Mouse (Mus musculus) liver, adult 2 months (tissue): Measurements from ENCODE around the gene Jun. TPM values are rescaled to one million over a fixed set of nuclear protein-coding genes. Genes with fewer than 3 reads are reported as not detected.

ENCODE experiments used
- DNase-seq: peaks from one replicate; pipeline ENCODE4 v3.0.0-alpha.2; 2011; ENCODE audit warnings: low read depth, low spot score; ENCODE audit errors: extremely low read depth
- H3K27ac ChIP-seq: fragments of 200-500 bp; replicated peaks from 2 replicates; pipeline ENCODE4 v1.5.1; 2012; ENCODE audit warnings: low read depth, mild to moderate bottlenecking, control low read depth, inconsistent platforms, low read length; ENCODE audit not compliant: insufficient read depth
- H3K27me3 ChIP-seq: fragments of 200-500 bp; 2 replicates; pipeline ENCODE4 v1.6.1; 2012; ENCODE audit warnings: mild to moderate bottlenecking, moderate library complexity, low read length, inconsistent platforms; ENCODE audit not compliant: control insufficient read depth, insufficient read depth
- H3K36me3 ChIP-seq: fragments of 200-500 bp; 2 replicates; pipeline ENCODE4 v1.6.1; 2012; ENCODE audit warnings: low read length, inconsistent platforms; ENCODE audit not compliant: control insufficient read depth, insufficient read depth
- H3K4me1 ChIP-seq: fragments of 200-500 bp; 2 replicates; pipeline ENCODE4 v1.6.1; 2011; ENCODE audit warnings: low read length; ENCODE audit not compliant: control insufficient read depth, insufficient read depth
- H3K4me3 ChIP-seq: fragments of 200-500 bp; 2 replicates; pipeline ENCODE4 v1.5.1; 2011; ENCODE audit warnings: low read depth, mild to moderate bottlenecking, control low read depth, low read length, moderate library complexity; ENCODE audit not compliant: insufficient read depth
- H3K79me2 ChIP-seq: fragments of 200-500 bp; 2 replicates; pipeline ENCODE4 v1.6.1; 2012; ENCODE audit warnings: inconsistent platforms, mild to moderate bottlenecking, low read length, moderate library complexity; ENCODE audit not compliant: control insufficient read depth, insufficient read depth
- H3K9ac ChIP-seq: fragments of 200-500 bp; 2 replicates; pipeline ENCODE4 v1.6.1; 2012; ENCODE audit warnings: low read depth, mild to moderate bottlenecking, control low read depth, inconsistent platforms, low read length
- CTCF ChIP-seq: fragments of 200-500 bp; IDR thresholded peaks from 2 replicates; pipeline ENCODE4 v1.5.1; 2011; ENCODE audit warnings: low read depth, low read length, control low read depth
- POLR2A ChIP-seq: fragments of 200-500 bp; IDR thresholded peaks from 2 replicates; pipeline ENCODE4 v1.6.1; 2011; ENCODE audit warnings: low read length, control low read depth; ENCODE audit not compliant: insufficient read depth; ENCODE audit errors: extremely low read depth
- WGBS: fragments of 180-500 bp; shearing (Covaris S2); methylation state at CpG from one replicate; pipeline ENCODE4 v1.1.7; 2018; 5-methylcytosine and 5-hydroxymethylcytosine counted together
- polyA plus RNA-seq: library from polyadenylated mRNA; depleted of rRNA; stranded (reverse); fragments of >200 nt; gene quantifications from 2 replicates; pipeline ENCODE4 v1.2.3, GENCODE M21; 2012; rRNA removed
- total RNA-seq: library from RNA; depleted of rRNA; stranded (reverse); fragments of >200 nt; gene quantifications from 2 replicates; pipeline ENCODE4 v1.2.3, GENCODE M21; 2014; rRNA removed

The Jun gene
- total and polyA plus RNA-seq, 2 experiments = 3.7 to 5.7 TPM

DNA sequence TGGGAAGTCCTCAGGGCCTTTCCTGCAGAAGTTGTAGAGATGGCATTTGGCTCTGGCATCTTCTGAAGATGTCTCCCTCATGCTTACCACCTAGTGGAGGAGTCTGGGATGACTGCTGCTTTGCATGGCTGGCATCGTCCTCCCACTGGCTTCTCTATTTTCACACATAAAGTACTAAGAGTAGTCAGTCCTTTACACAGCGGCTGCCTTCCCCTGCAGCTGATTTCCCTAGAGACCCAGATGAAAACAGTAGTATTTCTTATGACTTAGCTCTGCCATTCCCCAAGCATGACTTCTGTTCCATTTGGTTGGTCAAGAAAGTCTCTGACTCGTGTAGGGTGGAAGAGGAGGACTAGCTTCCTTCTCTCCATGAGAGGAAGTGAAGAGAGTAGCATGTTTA lies 52.8 kb downstream of the Jun start:
- Histone ChIP-seq H3K4me1 (no peaks in the 10 kb centered on the region), H3K27ac (no peak overlapping the region), H3K9ac (no peak overlapping the region), H3K27me3 (no peaks in the 10 kb centered on the region), H3K79me2 (no peaks in the 10 kb centered on the region), H3K36me3 (no peaks in the 10 kb centered on the region), H3K4me3 (no peak overlapping the region)
- DNase-seq = no peak
- WGBS = 69% methylated on average over 3 of the region's 3 CpGs
- no peak for TF ChIP-seq POLR2A
- peak; percentile 16; the same call in 1 of the 2 replicates for TF ChIP-seq CTCF

Other genes starting within 250 kb of the Jun start
- 0.13 TPM in 1 of 2 replicates, not detected in the other for gene Eqtn, start 123.4 kb downstream of the Jun start, total RNA-seq
- 0.11 TPM in 1 of 2 replicates, not detected in the other for gene Eqtn, start 123.4 kb downstream of the Jun start, polyA plus RNA-seq
- gene Mysm1, start 73.1 kb downstream of the Jun start, total RNA-seq = 12.7 and 14.4 TPM in 2 replicates
- gene Mysm1, start 73.1 kb downstream of the Jun start, polyA plus RNA-seq = 1.6 and 1.8 TPM in 2 replicates